Mouse (Mus musculus) right cerebral cortex, postnatal 36 days (tissue): ENCODE measurements around the gene Sf3b4.

Experiments used
- DNase-seq, 2 experiments: peaks; one replicate each; pipeline ENCODE4 v3.0.0; 2022; ENCODE audit warnings: low spot score in 2 of 2, mixed read lengths in 1 of 2

Sf3b4 gene

GRCm38 (mm10) chr3:96172197-96173178, at the start of gene Sf3b4:
Gene Sf3b4 (plus strand): TSS chr3:96172332.
- DNase-seq = peak; percentile 75 to 82

GRCm38 (mm10) chr3:96124235-96124634, 47.9 kb upstream of the Sf3b4 start:
- no peak for DNase-seq

- no peak for DNase-seq
Measured at GRCm38 (mm10) chr3:96128128-96128527, 44.0 kb upstream of the Sf3b4 start.

GRCm38 (mm10) chr3:96132478-96132877, 39.7 kb upstream of the Sf3b4 start:
- no peak for DNase-seq

GRCm38 (mm10) chr3:96133327-96133905, 38.7 kb upstream of the Sf3b4 start:
- DNase-seq = no peak

GRCm38 (mm10) chr3:96135011-96135410, 37.1 kb upstream of the Sf3b4 start:
- DNase-seq = no peak

- peak in 1 of 2 experiments; percentile 38 for DNase-seq
Measured at GRCm38 (mm10) chr3:96147950-96148349, 24.2 kb upstream of the Sf3b4 start.

GRCm38 (mm10) chr3:96151836-96152235, 20.3 kb upstream of the Sf3b4 start:
- DNase-seq = no peak

- DNase-seq = peak in 1 of 2 experiments; percentile 53
Measured at GRCm38 (mm10) chr3:96152611-96153010, 19.5 kb upstream of the Sf3b4 start.

- DNase-seq = no peak
Measured at GRCm38 (mm10) chr3:96155501-96155900, 16.6 kb upstream of the Sf3b4 start.

- DNase-seq = no peak
Measured at GRCm38 (mm10) chr3:96159820-96160219, 12.3 kb upstream of the Sf3b4 start.

GRCm38 (mm10) chr3:96160222-96160802, 11.8 kb upstream of the Sf3b4 start:
- DNase-seq = peak in 1 of 2 experiments; percentile 69

- peak; percentile 52 to 63 for DNase-seq
Measured at GRCm38 (mm10) chr3:96160803-96161516, 11.2 kb upstream of the Sf3b4 start.

GRCm38 (mm10) chr3:96161869-96162840, 10.0 kb upstream of the Sf3b4 start, which contains the start of gene Mtmr11:
Gene Mtmr11 (plus strand): TSS chr3:96162004.
- no peak for DNase-seq

- no peak for DNase-seq
Measured at GRCm38 (mm10) chr3:96163040-96163439, 9.1 kb upstream of the Sf3b4 start.

GRCm38 (mm10) chr3:96168466-96169158, 3.5 kb upstream of the Sf3b4 start:
- DNase-seq = no peak

- no peak for DNase-seq
Measured at GRCm38 (mm10) chr3:96170276-96170675, 1.9 kb upstream of the Sf3b4 start.

- no peak for DNase-seq
Measured at GRCm38 (mm10) chr3:96170976-96171545, 1.1 kb upstream of the Sf3b4 start.

- no peak for DNase-seq
Measured at GRCm38 (mm10) chr3:96171583-96172196, 442 bp upstream of the Sf3b4 start.
